Comparison of ENCODE assay signal across 7 mouse cellular contexts in the genomic region with DNA sequence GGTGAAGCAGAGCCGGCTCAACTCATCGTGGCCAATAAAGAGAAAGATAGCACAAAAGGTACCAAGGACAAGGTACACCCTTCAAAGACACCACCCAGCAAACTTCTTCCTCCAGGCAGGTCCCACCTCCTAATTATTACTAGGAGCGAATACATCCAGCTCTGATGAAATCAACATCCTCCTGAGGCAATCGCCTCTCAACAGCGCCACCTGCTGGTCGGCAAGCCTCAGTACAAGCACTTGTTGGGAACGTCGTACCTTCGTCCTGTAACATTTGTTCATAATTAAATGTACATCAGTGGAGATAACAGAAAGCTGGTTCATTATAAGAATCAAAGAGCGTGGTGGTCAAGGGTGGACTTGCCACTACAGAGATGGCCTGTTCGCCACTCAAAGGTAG. TPM values are rescaled to one million over a fixed set of nuclear protein-coding genes. Genes with fewer than 3 reads are reported as not detected.
DNase-seq lines count a peak whose midpoint lies in the region; ATAC-seq and TF ChIP-seq lines count a peak whose summit lies in the region.

No protein-coding gene starts in this region.

- WGBS in hindbrain, postnatal 0 days: 16% methylated on average over 11 of the region's 11 CpGs
- WGBS in lung, embryonic 14.5 days: 14% methylated on average over 11 of the region's 11 CpGs

- DNase-seq in right cerebral cortex, adult 18-20 months: peak; percentile 60
- no peak for DNase-seq in right cerebral cortex, postnatal 36 days (ENCODE audit: low spot score in 2 of 2)
- peak; percentile 62 to 74 for DNase-seq in adrenal gland, adult 18-20 months (ENCODE audit: low spot score in 2 of 2)
- DNase-seq in embryo, embryonic 11 days: peak; percentile 74
- peak; percentile 86 for DNase-seq in hindbrain, postnatal 0 days (ENCODE audit: low spot score)
- DNase-seq in lung, embryonic 14.5 days: peak; percentile 86
- DNase-seq in right cerebral cortex, postnatal 14 days: peak; percentile 80

- H3K4me2 ChIP-seq in hindbrain, postnatal 0 days (ENCODE audit: low read depth, low read length): no peak overlapping the region
- H3K4me2 ChIP-seq in lung, embryonic 14.5 days: no peak overlapping the region

- no peaks in the 10 kb centered on the region for H3K36me3 ChIP-seq in hindbrain, postnatal 0 days (ENCODE audit: insufficient read depth, low read length)
- no peaks in the 10 kb centered on the region for H3K36me3 ChIP-seq in lung, embryonic 14.5 days (ENCODE audit: insufficient read depth)

- H3K27ac ChIP-seq in hindbrain, postnatal 0 days: no peak overlapping the region
- H3K27ac ChIP-seq in lung, embryonic 14.5 days (ENCODE audit: low read depth): no peak overlapping the region

- no peak for ATAC-seq in hindbrain, postnatal 0 days
- no peak for ATAC-seq in lung, embryonic 14.5 days (ENCODE audit: insufficient read depth)

- no peaks in the 10 kb centered on the region for H3K4me1 ChIP-seq in hindbrain, postnatal 0 days (ENCODE audit: insufficient read depth, low read length)
- H3K4me1 ChIP-seq in lung, embryonic 14.5 days (ENCODE audit: insufficient read depth): no peaks in the 10 kb centered on the region

- H3K9me3 ChIP-seq in hindbrain, postnatal 0 days (ENCODE audit: low read length): no peaks in the 10 kb centered on the region
- H3K9me3 ChIP-seq in lung, embryonic 14.5 days (ENCODE audit: low read depth, low read length): no peaks in the 10 kb centered on the region

- H3K9ac ChIP-seq in hindbrain, postnatal 0 days (replicated peaks; ENCODE audit: low read length): no peak overlapping the region
- no peak overlapping the region for H3K9ac ChIP-seq in lung, embryonic 14.5 days

- no peak overlapping the region for H3K4me3 ChIP-seq in hindbrain, postnatal 0 days (ENCODE audit: low read length)
- H3K4me3 ChIP-seq in lung, embryonic 14.5 days (ENCODE audit: low read depth, low read length): no peak overlapping the region

- no peaks in the 10 kb centered on the region for H3K27me3 ChIP-seq in hindbrain, postnatal 0 days (ENCODE audit: insufficient read depth, low read length)
- no peaks in the 10 kb centered on the region for H3K27me3 ChIP-seq in lung, embryonic 14.5 days (ENCODE audit: insufficient read depth, low read length)

- peak; percentile 99 for TF ChIP-seq CTCF in hindbrain, postnatal 0 days (IDR thresholded peaks at IDR 0.05; ENCODE audit: low read depth)
- TF ChIP-seq CTCF in lung, embryonic 14.5 days (IDR thresholded peaks at IDR 0.05; ENCODE audit: low read depth): peak; percentile 99

RNA-seq across cellular contexts. Expression of gene Ppp2r2d, which starts 18.1 kb away (rescaled TPM):
- 10 to 100 TPM; 75.1 to 76.9 TPM for total RNA-seq in adrenal gland, adult 18-20 months (2021)
- 67.0 and 70.8 TPM in 2 replicates for total RNA-seq in hindbrain, postnatal 0 days (2014; rRNA removed)
- polyA plus RNA-seq in hindbrain, postnatal 0 days (2015; fragmentation: Nextera tagmentation; extraction: Ambion mirVana): 97.3 and 99.5 TPM in 2 replicates
- 49.8 and 50.9 TPM in 2 replicates for polyA plus RNA-seq in lung, embryonic 14.5 days (2014; fragmentation: Nextera tagmentation; extraction: Ambion mirVana)

RNA-seq across cellular contexts. Expression of gene Mapk1ip1, which starts 18.3 kb away (rescaled TPM):
- total RNA-seq in adrenal gland, adult 18-20 months (2021): 10 to 100 TPM; 18.7 to 25.4 TPM
- 40.8 and 46.1 TPM in 2 replicates for total RNA-seq in hindbrain, postnatal 0 days (2014; rRNA removed)
- polyA plus RNA-seq in hindbrain, postnatal 0 days (2015; fragmentation: Nextera tagmentation; extraction: Ambion mirVana): 30.6 and 32.4 TPM in 2 replicates
- polyA plus RNA-seq in lung, embryonic 14.5 days (2014; fragmentation: Nextera tagmentation; extraction: Ambion mirVana): 10.4 and 11.3 TPM in 2 replicates

Comparison
In these comparisons a context has a peak if more than half of its experiments do, and no peak if none do; other contexts are left out.
1. DNase-seq: peak in right cerebral cortex, adult 18-20 months (single experiment), adrenal gland, adult 18-20 months (2 of 2), embryo, embryonic 11 days (single experiment), hindbrain, postnatal 0 days (single experiment), lung, embryonic 14.5 days (single experiment) and right cerebral cortex, postnatal 14 days (single experiment); none in right cerebral cortex, postnatal 36 days (0 of 2).